Mouse (Mus musculus) ovary, postnatal 10 days (tissue): ENCODE measurements at regions not wholly inside any gene's neighbourhood (a gene's known extent, or its start where the extent isn't known, plus 50 kb on each side); places are given as distances from the start of the nearest gene placed in this dataset.

Experiments
- DNase-seq: peaks from one replicate; pipeline ENCODE4 v3.0.0; 2022; ENCODE audit warnings: low spot score

GRCm38 (mm10) chr15:63670561-63670960 lies 174.4 kb downstream of the Gsdmc2 start:
- DNase-seq, result no peak

- DNase-seq, result no peak
Observed at GRCm38 (mm10) chr15:63667536-63667935, 177.4 kb downstream of the Gsdmc2 start.

GRCm38 (mm10) chr15:63665517-63665916 lies 179.5 kb downstream of the Gsdmc2 start:
- no peak for DNase-seq

- no peak for DNase-seq
Observed at GRCm38 (mm10) chr15:63664877-63665276, 180.1 kb downstream of the Gsdmc2 start.

GRCm38 (mm10) chr15:63662183-63662582 lies 182.8 kb downstream of the Gsdmc2 start:
- DNase-seq, result no peak

- DNase-seq, result no peak
Observed at GRCm38 (mm10) chr15:63658031-63658521, 186.9 kb downstream of the Gsdmc2 start.

DNA sequence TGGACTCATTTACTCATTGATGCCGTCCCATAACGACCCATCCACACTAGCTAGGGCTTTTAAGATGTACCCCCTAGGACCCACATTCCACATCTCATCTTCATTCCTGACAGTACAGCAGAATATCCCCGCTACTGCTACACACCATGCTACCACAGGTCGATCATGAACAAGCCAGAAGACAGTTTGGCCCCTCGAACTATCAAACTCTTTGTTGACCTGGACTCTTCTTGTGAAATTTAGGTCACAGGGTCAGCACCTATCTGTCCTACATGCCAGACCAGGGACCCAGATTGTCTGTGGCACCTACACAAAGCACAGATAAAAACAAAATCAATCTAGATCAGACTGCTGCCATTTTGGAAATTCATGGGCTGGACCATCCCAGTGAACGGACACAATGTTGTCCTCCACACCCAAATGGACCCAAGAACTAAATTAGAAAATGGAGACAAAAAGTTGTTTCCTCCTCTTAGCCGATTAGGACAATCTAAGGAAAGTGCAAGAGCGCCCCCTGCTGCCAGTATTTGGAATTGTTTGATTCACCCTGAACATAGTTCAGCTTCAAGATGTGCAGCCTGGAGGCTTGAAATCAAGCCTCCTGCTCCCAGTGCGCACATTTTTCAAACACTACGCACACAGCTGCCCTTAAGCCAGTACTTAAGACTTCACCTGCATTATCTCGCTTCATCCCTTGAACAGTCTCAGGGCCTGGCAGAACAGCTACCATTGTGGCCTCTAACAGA lies 192.6 kb downstream of the Gsdmc2 start:
- peak; percentile 69 for DNase-seq

GRCm38 (mm10) chr15:63651120-63651519 lies 193.9 kb downstream of the Gsdmc2 start:
- DNase-seq, result no peak

- no peak for DNase-seq
Observed at GRCm38 (mm10) chr15:63648142-63648989, 196.6 kb downstream of the Gsdmc2 start.

DNA sequence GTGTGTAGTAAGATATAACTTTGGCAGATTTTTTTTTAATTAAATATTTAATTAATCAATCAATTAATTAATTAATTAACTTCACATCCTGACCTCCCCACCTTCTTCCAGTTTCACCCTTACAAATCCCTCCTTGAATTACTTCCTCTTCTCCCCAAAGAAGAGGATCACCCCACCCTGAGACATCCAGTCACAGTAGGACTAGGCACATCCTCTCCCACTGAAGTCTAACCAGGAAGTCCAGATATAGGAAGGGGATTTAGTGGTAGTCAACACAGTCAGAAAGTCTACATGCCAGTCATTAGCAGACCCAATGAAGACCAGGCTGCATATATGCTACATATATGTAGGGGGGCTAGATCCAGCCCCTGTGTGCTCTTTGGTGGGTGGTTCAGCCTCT lies 220.2 kb downstream of the Gsdmc2 start:
- DNase-seq, result no peak

GRCm38 (mm10) chr15:63624249-63624648 lies 220.7 kb downstream of the Gsdmc2 start:
- DNase-seq, result no peak

DNA sequence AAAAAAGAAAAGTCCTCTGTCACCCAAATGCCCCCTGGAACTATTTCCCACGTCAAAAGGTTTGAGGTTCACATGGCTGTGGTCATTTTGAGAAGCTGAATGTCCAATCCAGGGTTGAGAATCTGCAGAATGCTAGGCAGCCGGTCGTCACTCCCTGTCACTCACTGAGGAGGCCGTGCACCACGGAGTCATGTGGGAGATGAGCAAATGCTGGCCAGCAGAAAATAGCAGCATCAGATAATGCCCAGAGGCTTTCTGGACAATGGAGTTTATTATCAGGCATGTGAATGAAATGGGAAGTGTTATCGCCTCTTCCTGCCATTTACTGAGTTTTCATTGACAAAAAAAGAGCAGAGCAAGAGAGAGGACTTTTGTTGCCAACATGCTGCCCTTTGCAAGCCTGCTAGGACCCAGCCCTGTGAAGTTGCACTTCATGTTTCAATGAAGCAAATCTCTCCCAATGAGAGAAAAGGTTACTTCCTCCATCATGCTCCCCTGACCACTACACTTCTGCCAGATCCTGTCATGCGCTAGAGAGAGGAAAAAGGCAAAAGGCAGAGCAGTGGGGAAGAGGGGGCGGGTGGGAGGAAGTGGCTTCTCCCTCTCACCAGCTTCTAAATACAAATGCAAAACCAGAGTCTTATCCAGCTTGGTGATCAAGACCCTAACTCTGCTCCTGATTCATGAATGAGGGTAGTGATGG lies 228.3 kb downstream of the Gsdmc2 start:
- no peak for DNase-seq

GRCm38 (mm10) chr15:63614191-63614590 lies 230.8 kb downstream of the Gsdmc2 start:
- DNase-seq, result no peak

GRCm38 (mm10) chr15:63613120-63613519 lies 231.9 kb downstream of the Gsdmc2 start:
- DNase-seq, result no peak

- DNase-seq, result no peak
Observed at GRCm38 (mm10) chr15:63611161-63611560, 233.8 kb downstream of the Gsdmc2 start.

GRCm38 (mm10) chr15:63603100-63603714 lies 241.8 kb downstream of the Gsdmc2 start:
- DNase-seq, result no peak

- no peak for DNase-seq
Observed at GRCm38 (mm10) chr15:63601543-63601942, 243.4 kb downstream of the Gsdmc2 start.

- DNase-seq, result no peak
Observed at GRCm38 (mm10) chr15:63592758-63593463, 252.1 kb downstream of the Gsdmc2 start.

DNA sequence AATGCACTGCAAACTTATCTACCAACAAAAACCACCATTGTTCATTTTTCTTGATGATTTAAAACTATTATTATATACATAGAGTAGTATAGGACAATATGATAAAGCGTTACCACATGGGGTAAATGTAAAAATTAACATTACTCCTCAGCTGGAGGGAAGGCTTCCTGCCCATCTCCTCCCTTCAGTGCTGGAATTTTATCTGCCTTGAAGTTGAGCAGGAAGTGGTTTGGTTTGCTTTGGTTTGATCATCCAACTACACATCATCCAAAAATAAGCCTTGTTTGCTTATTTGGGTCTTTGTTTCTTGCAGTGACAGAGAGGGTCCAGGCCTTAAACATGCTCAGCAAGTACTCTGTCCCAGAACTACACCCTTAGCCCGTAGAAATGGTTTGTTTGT lies 285.7 kb downstream of the Gsdmc2 start:
- DNase-seq, result no peak

- DNase-seq, result no peak
Observed at GRCm38 (mm10) chr15:63558691-63559090, 286.3 kb downstream of the Gsdmc2 start.

GRCm38 (mm10) chr15:63557816-63558215 lies 287.2 kb downstream of the Gsdmc2 start:
- DNase-seq, result no peak
